Mouse (Mus musculus): Measurements from ENCODE around the gene Tvp23a.

DNA sequence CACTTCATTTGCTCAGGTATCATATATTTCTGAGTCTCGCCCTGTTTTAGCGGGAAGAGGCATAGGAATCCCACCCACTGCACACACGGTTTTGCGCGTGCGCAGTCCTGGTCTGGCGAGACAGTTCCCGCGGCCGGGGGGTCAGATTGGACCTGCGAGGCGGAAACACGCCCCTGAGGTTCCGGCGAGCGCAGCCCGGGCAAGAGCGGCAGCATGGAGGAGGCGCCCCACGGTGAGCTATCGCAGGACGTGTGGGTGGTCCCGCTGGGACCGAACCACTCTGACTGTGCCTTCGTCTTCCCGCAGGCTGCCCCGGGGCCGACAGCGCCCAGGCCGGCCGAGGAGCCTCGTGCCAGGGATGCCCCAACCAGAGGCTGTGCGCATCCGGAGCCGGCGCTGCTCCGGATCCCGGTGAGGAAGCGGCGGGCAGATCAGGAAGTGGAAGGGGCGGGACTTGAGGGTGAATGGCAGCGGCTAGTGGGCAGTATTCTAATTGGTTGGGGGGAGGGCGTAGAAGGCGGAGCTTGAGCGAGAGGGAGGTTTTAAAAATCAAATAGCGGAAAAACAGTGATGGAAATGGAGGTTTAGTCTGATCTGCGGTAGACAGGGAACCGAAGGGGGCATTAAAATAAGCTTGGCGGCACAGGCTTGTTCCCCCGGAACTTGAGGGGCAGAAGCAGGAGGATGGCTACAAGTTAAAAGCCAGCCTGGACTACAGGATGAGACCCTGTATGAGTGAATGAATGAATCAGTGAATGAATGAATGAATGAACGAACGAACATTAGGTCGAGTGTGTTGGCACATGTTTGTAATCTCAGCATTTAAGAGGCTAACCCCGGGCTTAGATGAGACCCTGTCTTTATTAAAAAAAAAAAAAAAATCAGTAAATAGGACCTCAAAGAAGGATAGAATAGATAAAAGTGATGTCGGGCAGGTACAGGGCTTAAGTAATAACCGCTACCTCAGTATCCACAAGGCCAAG lies 35.1 kb downstream of the Tvp23a start, which contains the start of gene Nubp1:
- TF ChIP-seq EP300 (IDR thresholded peaks at IDR 0.05; ENCODE audit: low read depth), result no peak
- TF ChIP-seq CTCF (IDR thresholded peaks at IDR 0.05; ENCODE audit: low read depth), result no peak; the same call in 1 of the 2 replicates
